Comparison of ENCODE assay signal across 8 mouse cellular contexts in genomic region chr13:95325080-95325906, GRCm38 (mm10). TPM values are rescaled to one million over a fixed set of nuclear protein-coding genes. Genes with fewer than 3 reads are reported as not detected.
DNase-seq lines count a peak whose midpoint lies in the region; TF ChIP-seq lines count a peak whose summit lies in the region.

No protein-coding gene starts in this region.

- intact Hi-C loops in gastrocnemius, postnatal 14 days (cut with DNase I; ENCODE audit: low total_unique reads), result no loop called here
- intact Hi-C loops in left cerebral cortex, postnatal 4 days (cut with DNase I), result no loop called here

- peak; percentile 34; the same call in 1 of the 2 replicates for TF ChIP-seq POLR2A in small intestine, adult 2 months (IDR thresholded peaks at IDR 0.05; ENCODE audit: low read depth, low read length)

- no peaks in the 10 kb centered on the region for H3K27me3 ChIP-seq in midbrain, embryonic 10.5 days (ENCODE audit: low read depth, poor library complexity, severe bottlenecking)
- H3K27me3 ChIP-seq in small intestine, adult 2 months (ENCODE audit: control insufficient read depth, insufficient read depth, low read length), result no peaks in the 10 kb centered on the region

- H3K27ac ChIP-seq in midbrain, embryonic 10.5 days (replicated peaks), result peak overlapping the region; percentile 100
- H3K27ac ChIP-seq in small intestine, adult 2 months (ENCODE audit: insufficient read depth, low read depth, low read length), result peak overlapping the region; percentile 51

- peak overlapping the region; percentile 91 for H3K4me3 ChIP-seq in midbrain, embryonic 10.5 days
- H3K4me3 ChIP-seq in small intestine, adult 2 months (ENCODE audit: low read depth, low read length), result peak overlapping the region; percentile 89

- WGBS in midbrain, embryonic 10.5 days, result 0% methylated on average over 63 of the region's 63 CpGs
- under 1% methylated on average over 63 of the region's 63 CpGs for WGBS in small intestine, adult 2 months

- no peaks in the 10 kb centered on the region; the same call in 1 of the 2 replicates for H3K36me3 ChIP-seq in midbrain, embryonic 10.5 days
- no peaks in the 10 kb centered on the region for H3K36me3 ChIP-seq in small intestine, adult 2 months (ENCODE audit: control insufficient read depth, insufficient read depth, low read length)

- no peak for TF ChIP-seq CTCF in small intestine, adult 2 months (IDR thresholded peaks at IDR 0.05; ENCODE audit: extremely low read depth, insufficient read length, insufficient replicate concordance, low read depth, low read length)

- DNase-seq in T-cell, adult 2 months (ENCODE audit: low spot score), result peak; percentile 54
- DNase-seq in cerebellum, postnatal 14 days, result peak; percentile 84 to 85
- peak; percentile 70 for DNase-seq in gastrocnemius, postnatal 14 days
- peak; percentile 70 for DNase-seq in hindlimb bud, embryonic 11.5 days (ENCODE audit: extremely low spot score, low read depth, low spot score)
- DNase-seq in left cerebral cortex, postnatal 4 days, result peak; percentile 84
- peak; percentile 80 for DNase-seq in midbrain, embryonic 10.5 days (ENCODE audit: low spot score)
- no peak for DNase-seq in c-Kit-positive CD71-positive TER-119-positive erythroid progenitor cells, embryonic 14.5 days (ENCODE audit: low spot score)

- no peaks in the 10 kb centered on the region for H3K9me3 ChIP-seq in midbrain, embryonic 10.5 days (replicated peaks)

- H3K4me1 ChIP-seq in midbrain, embryonic 10.5 days, result peaks cover 35% of the 10 kb centered on the region
- H3K4me1 ChIP-seq in small intestine, adult 2 months (ENCODE audit: control insufficient read depth, insufficient read depth, insufficient read length, low read length), result peaks cover 9% of the 10 kb centered on the region

RNA-seq across cellular contexts. Expression of gene Zbed3, which starts 1.9 kb away (rescaled TPM):
- 1 to 10 TPM; 9.1 to 9.7 TPM for total RNA-seq in gastrocnemius, postnatal 14 days (2021)
- total RNA-seq in left cerebral cortex, postnatal 4 days (2021), result 10 to 100 TPM; 17.4 to 20.0 TPM
- 47.6 and 56.1 TPM in 2 replicates for polyA plus RNA-seq in midbrain, embryonic 10.5 days (2016; fragmentation: Nextera tagmentation; extraction: Ambion mirVana)
- 9.6 and 17.3 TPM in 2 replicates for polyA plus RNA-seq in small intestine, adult 2 months (2012; rRNA removed)

RNA-seq across cellular contexts. Expression of gene Aggf1, which starts 49.9 kb away (rescaled TPM):
- 10 to 100 TPM; 15.6 TPM for total RNA-seq in gastrocnemius, postnatal 14 days (2021)
- total RNA-seq in left cerebral cortex, postnatal 4 days (2021), result 10 to 100 TPM; 38.1 to 39.8 TPM
- polyA plus RNA-seq in midbrain, embryonic 10.5 days (2016; fragmentation: Nextera tagmentation; extraction: Ambion mirVana), result 41.0 and 41.9 TPM in 2 replicates
- polyA plus RNA-seq in small intestine, adult 2 months (2012; rRNA removed), result 8.7 and 15.6 TPM in 2 replicates
